Mouse (Mus musculus) liver, embryonic 15.5 days (tissue): Measurements from ENCODE around the gene Wdr72. TPM values are rescaled to one million over a fixed set of nuclear protein-coding genes. Genes with fewer than 3 reads are reported as not detected.

Experiments
- ATAC-seq: fragments of 200-750 bp; cut with Nextera tagmentation; 2 replicates; pipeline ENCODE4 v1.8.0; 2017; ENCODE audit warnings: moderate number of reproducible peaks, mild to moderate bottlenecking, moderate library complexity; ENCODE audit not compliant: insufficient read depth
- H3K27ac ChIP-seq: fragments of 300-500 bp; sonication (generic); replicated peaks from 2 replicates; pipeline ENCODE4 v1.5.1; 2015; ENCODE audit warnings: mild to moderate bottlenecking, inconsistent platforms
- H3K27me3 ChIP-seq: fragments of 300-500 bp; sonication (generic); 2 replicates; pipeline ENCODE4 v1.6.1; 2015; ENCODE audit warnings: mild to moderate bottlenecking, inconsistent platforms
- H3K36me3 ChIP-seq: fragments of 300-500 bp; sonication (generic); replicated peaks from 2 replicates; pipeline ENCODE4 v1.6.1; 2015; ENCODE audit warnings: moderate library complexity, mild to moderate bottlenecking, inconsistent platforms
- H3K4me1 ChIP-seq: fragments of 300-500 bp; sonication (generic); replicated peaks from 2 replicates; pipeline ENCODE4 v1.6.1; 2015; ENCODE audit warnings: inconsistent platforms
- H3K4me2 ChIP-seq: fragments of 300-500 bp; sonication (generic); 2 replicates; pipeline ENCODE4 v1.6.1; 2015; ENCODE audit warnings: moderate library complexity, mild to moderate bottlenecking, inconsistent platforms
- H3K4me3 ChIP-seq: fragments of 300-500 bp; sonication (generic); replicated peaks from 2 replicates; pipeline ENCODE4 v1.5.1; 2015; ENCODE audit warnings: mild to moderate bottlenecking, inconsistent platforms
- H3K9ac ChIP-seq: fragments of 300-500 bp; sonication (generic); 2 replicates; pipeline ENCODE4 v1.6.1; 2015; ENCODE audit warnings: moderate library complexity, mild to moderate bottlenecking, inconsistent platforms
- H3K9me3 ChIP-seq: fragments of 300-500 bp; sonication (generic); replicated peaks from 2 replicates; pipeline ENCODE4 v1.6.1; 2016; ENCODE audit warnings: inconsistent platforms
- WGBS: fragments of 180-500 bp; shearing (Covaris S2); methylation state at CpG from one replicate; pipeline ENCODE4 v1.1.7; 2015; ENCODE audit warnings: mixed read lengths; ENCODE audit not compliant: insufficient replicate concordance; 5-methylcytosine and 5-hydroxymethylcytosine counted together
- polyA plus RNA-seq: library from polyadenylated mRNA; unstranded; fragments of >200 nt; fragmentation: Nextera tagmentation; extraction: Ambion mirVana; gene quantifications from 2 replicates; pipeline ENCODE4 v1.2.1, GENCODE M21; 2015

Gene Wdr72
- not detected in 2 replicates for polyA plus RNA-seq

DNA sequence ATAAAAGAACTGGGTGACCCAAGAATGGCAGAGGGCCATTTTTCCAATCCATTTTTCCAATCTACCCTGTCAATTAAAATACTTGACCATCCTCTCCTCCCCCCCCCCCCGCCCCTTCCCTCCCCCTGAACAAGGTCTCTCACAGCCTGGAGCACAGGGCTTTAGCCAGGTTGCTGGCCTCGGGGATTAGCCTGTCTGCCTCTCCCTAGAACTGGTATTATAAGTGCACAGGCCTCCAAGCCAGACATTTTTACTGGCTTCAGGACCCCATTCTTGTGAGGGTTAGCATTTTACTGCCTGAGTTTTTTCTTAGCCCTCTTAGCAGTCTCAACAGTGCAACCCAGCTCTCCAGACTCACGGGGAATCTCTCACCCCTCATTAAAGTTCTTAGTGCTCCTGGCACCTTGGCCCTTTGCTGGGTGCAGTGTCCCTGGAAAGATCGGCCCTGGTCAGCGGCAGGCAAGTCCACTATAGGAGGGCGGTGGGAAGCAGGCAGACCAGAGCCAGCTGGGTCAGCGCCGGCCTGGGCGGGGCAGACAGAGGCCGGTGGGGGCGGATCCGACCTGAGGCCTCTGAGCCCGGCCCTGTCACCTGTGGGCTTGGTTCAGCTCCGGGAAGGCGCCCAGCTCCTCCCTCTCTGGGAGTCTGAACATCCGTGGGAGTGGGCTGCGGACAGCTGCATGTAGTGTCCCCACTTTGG is at the start of gene Wdr72:
Gene Wdr72 (plus strand): TSS at position 596 of the 700 bp plus-strand sequence.
- ATAC-seq, result no peak
- H3K4me2 ChIP-seq, result peak within 1 kb of the TSS; percentile 46
- peak within 1 kb of the TSS; percentile 36 for H3K4me3 ChIP-seq
- H3K36me3 ChIP-seq, result no peaks in the 10 kb centered on the region
- H3K4me1 ChIP-seq, result no peaks in the 10 kb centered on the region
- no peaks in the 10 kb centered on the region; the same call in 1 of the 2 replicates for H3K9me3 ChIP-seq
- H3K27ac ChIP-seq, result no peak within 1 kb of the TSS
- 10% methylated on average over 17 of the region's 17 CpGs for WGBS
- no peak within 1 kb of the TSS for H3K9ac ChIP-seq
- 0 out of 2 replicates have a peak, but pooled peaks cover 3% of the 10 kb centered on the region for H3K27me3 ChIP-seq

GRCm38 (mm10) chr9:74066278-74066677 is 43.9 kb upstream of the Wdr72 start:
- no peak overlapping the region for H3K27ac ChIP-seq
- H3K4me3 ChIP-seq, result no peak overlapping the region
- no peaks in the 10 kb centered on the region for H3K4me1 ChIP-seq
- no peak for ATAC-seq
- no peaks in the 10 kb centered on the region for H3K36me3 ChIP-seq
- WGBS, result 55% methylated on average over 3 of the region's 3 CpGs
- H3K27me3 ChIP-seq, result no peaks in the 10 kb centered on the region
- H3K4me2 ChIP-seq, result no peak overlapping the region
- no peaks in the 10 kb centered on the region for H3K9me3 ChIP-seq
- no peak overlapping the region for H3K9ac ChIP-seq

DNA sequence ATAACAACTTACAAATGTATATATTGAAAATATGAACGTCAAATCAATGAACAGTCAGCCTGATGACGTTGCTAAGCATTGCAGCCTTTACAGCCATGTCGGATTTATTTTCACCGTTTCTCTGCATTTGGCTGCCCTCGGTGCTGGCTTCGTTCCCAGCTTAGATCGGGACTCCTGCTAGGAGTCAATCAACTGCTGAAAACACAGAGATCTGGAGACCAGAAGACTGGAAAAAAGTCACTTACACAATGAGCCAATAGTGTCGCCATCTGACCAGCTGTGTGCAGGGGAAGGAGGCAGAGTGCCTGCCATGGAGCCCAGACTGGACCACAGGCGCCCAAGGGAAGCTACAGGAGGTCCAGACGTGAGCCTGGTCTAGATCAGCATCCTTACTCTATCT is 43.4 kb upstream of the Wdr72 start:
- no peaks in the 10 kb centered on the region for H3K36me3 ChIP-seq
- H3K4me1 ChIP-seq, result no peaks in the 10 kb centered on the region
- H3K27me3 ChIP-seq, result no peaks in the 10 kb centered on the region
- 59% methylated on average over 10 of the region's 10 CpGs for WGBS
- H3K4me3 ChIP-seq, result no peak overlapping the region
- no peaks in the 10 kb centered on the region for H3K9me3 ChIP-seq
- H3K4me2 ChIP-seq, result no peak overlapping the region
- ATAC-seq, result no peak
- H3K27ac ChIP-seq, result no peak overlapping the region
- no peak overlapping the region for H3K9ac ChIP-seq

GRCm38 (mm10) chr9:74075958-74076357 is 34.2 kb upstream of the Wdr72 start:
- Histone ChIP-seq H3K27ac (no peak overlapping the region), H3K27me3 (no peaks in the 10 kb centered on the region), H3K9me3 (no peaks in the 10 kb centered on the region), H3K36me3 (no peaks in the 10 kb centered on the region), H3K9ac (no peak overlapping the region), H3K4me3 (no peak overlapping the region), H3K4me1 (no peaks in the 10 kb centered on the region), H3K4me2 (no peak overlapping the region)
- WGBS, result 50% methylated on average over 2 of the region's 2 CpGs
- no peak for ATAC-seq

DNA sequence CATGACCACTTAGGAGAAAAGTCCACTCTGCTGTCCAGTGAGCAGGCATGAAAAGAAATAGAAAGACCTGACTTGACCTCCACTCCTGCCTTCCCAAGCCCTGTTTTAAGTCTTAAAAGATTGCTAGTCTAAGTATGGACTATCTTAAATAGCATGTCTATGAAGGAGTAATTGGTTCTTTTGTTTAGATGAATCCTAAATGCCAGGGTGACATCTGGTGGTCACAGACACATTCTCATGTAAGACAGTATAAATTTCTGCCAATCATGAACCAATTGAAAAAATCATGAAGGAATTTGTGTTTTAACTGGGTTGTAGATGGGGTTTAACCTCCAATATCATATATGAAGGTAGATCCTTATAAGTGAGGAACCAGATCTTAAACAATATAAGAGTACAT is 31.7 kb upstream of the Wdr72 start:
- no peak overlapping the region for H3K27ac ChIP-seq
- ATAC-seq, result no peak
- no peaks in the 10 kb centered on the region for H3K27me3 ChIP-seq
- no peak overlapping the region for H3K9ac ChIP-seq
- no peak overlapping the region for H3K4me3 ChIP-seq
- H3K4me1 ChIP-seq, result no peaks in the 10 kb centered on the region
- no peaks in the 10 kb centered on the region for H3K9me3 ChIP-seq
- H3K4me2 ChIP-seq, result no peak overlapping the region
- no peaks in the 10 kb centered on the region for H3K36me3 ChIP-seq

GRCm38 (mm10) chr9:74080241-74080640 is 29.9 kb upstream of the Wdr72 start:
- Histone ChIP-seq H3K27ac (no peak overlapping the region), H3K9me3 (no peaks in the 10 kb centered on the region), H3K4me2 (no peak overlapping the region), H3K4me1 (no peaks in the 10 kb centered on the region), H3K27me3 (no peaks in the 10 kb centered on the region), H3K9ac (no peak overlapping the region), H3K4me3 (no peak overlapping the region), H3K36me3 (no peaks in the 10 kb centered on the region)
- ATAC-seq, result no peak
- 26% methylated on average over 5 of the region's 5 CpGs for WGBS

GRCm38 (mm10) chr9:74101591-74101990 is 8.6 kb upstream of the Wdr72 start:
- Histone ChIP-seq H3K36me3 (no peaks in the 10 kb centered on the region), H3K4me2 (no peak overlapping the region), H3K4me3 (no peak overlapping the region), H3K27ac (no peak overlapping the region), H3K9me3 (no peaks in the 10 kb centered on the region; the same call in 1 of the 2 replicates), H3K27me3 (no peaks in the 10 kb centered on the region), H3K9ac (no peak overlapping the region), H3K4me1 (no peaks in the 10 kb centered on the region)
- ATAC-seq, result no peak

DNA sequence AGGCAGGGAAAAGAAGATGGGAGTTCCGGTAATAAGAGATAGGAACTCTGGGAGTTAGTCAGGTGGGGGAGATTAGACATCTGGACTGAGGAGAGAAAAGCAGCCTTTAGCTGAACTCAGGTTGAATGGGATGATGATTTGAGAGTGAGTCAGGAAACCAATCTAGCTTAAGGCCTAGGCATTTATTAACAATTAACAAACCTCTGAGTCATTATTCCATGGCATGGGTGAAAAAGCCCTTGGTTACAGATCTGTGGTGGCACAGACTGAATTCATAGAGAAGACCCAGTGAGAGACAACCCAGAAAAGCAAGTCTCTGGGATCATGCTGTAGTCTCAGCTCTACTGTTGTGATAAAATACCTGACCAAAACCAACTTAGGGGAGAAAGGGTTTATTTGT is 7.5 kb upstream of the Wdr72 start:
- ATAC-seq, result no peak
- WGBS, result 67% methylated on average over 1 of the region's 1 CpGs

GRCm38 (mm10) chr9:74110461-74110816 is 283 bp downstream of the Wdr72 start:
- Histone ChIP-seq H3K4me1 (no peaks in the 10 kb centered on the region), H3K27ac (no peak overlapping the region), H3K4me2 (peak overlapping the region; percentile 46), H3K27me3 (0 out of 2 replicates have a peak, but pooled peaks cover 3% of the 10 kb centered on the region), H3K9ac (no peak overlapping the region), H3K9me3 (no peaks in the 10 kb centered on the region; the same call in 1 of the 2 replicates), H3K4me3 (peak overlapping the region; percentile 36), H3K36me3 (no peaks in the 10 kb centered on the region)
- WGBS, result 7% methylated on average over 7 of the region's 7 CpGs
- no peak for ATAC-seq

More for the DNA sequence above, 7.5 kb upstream of the Wdr72 start:
- no peak overlapping the region for H3K9ac ChIP-seq
- no peak overlapping the region for H3K27ac ChIP-seq
- H3K4me2 ChIP-seq, result no peak overlapping the region
- H3K36me3 ChIP-seq, result no peaks in the 10 kb centered on the region
- H3K9me3 ChIP-seq, result no peaks in the 10 kb centered on the region; the same call in 1 of the 2 replicates
- H3K27me3 ChIP-seq, result no peaks in the 10 kb centered on the region
- H3K4me1 ChIP-seq, result no peaks in the 10 kb centered on the region
- no peak overlapping the region for H3K4me3 ChIP-seq

DNA sequence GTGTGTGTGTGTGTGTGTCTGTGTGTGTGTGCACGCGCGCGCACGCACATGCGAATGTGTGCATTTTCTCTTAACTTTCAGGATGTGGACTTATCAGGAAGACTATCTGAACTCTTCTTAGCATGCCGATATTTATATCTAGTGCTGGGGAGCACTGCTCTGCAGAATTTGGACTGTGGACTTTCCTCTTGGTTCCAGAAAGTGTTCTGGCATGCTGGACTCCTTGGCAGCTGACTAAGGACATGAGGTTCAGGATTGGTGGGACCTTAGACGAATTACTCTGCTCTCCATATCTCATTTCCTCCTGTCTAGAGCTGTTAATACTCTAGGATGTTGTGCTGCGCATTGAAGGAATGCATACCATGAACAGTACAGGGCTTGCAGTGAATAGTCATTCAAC is 2.4 kb downstream of the Wdr72 start:
- Histone ChIP-seq H3K4me2 (no peak overlapping the region), H3K9ac (no peak overlapping the region), H3K27me3 (0 out of 2 replicates have a peak, but pooled peaks cover 3% of the 10 kb centered on the region), H3K27ac (no peak overlapping the region), H3K4me1 (no peaks in the 10 kb centered on the region), H3K4me3 (no peak overlapping the region), H3K36me3 (no peaks in the 10 kb centered on the region), H3K9me3 (no peaks in the 10 kb centered on the region)
- ATAC-seq, result no peak
- 78% methylated on average over 9 of the region's 9 CpGs for WGBS

DNA sequence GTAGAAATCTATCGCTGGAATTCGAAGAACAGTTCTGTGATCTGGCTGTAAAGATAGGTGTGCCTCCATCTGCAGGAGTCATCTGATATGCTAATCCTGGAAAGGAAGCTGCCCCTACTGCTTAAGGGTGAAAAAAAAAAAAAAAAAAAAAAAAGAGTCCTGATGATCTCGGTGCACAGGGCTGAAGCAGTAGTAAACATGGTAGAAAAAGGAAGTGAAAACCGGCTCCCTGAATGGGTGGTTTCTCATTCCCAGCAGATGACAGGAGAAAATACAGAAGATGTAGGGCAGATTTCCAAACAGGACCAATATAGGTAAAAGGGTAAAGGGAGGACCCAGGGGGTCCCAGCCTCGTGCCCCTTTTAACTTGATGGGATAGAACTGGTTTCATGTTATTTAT is 16.1 kb downstream of the Wdr72 start:
- H3K4me2 ChIP-seq, result no peak overlapping the region
- no peaks in the 10 kb centered on the region for H3K9me3 ChIP-seq
- no peaks in the 10 kb centered on the region for H3K4me1 ChIP-seq
- no peak overlapping the region for H3K27ac ChIP-seq
- no peak overlapping the region for H3K9ac ChIP-seq
- H3K36me3 ChIP-seq, result no peaks in the 10 kb centered on the region
- no peaks in the 10 kb centered on the region for H3K27me3 ChIP-seq
- no peak overlapping the region for H3K4me3 ChIP-seq
- WGBS, result 26% methylated on average over 5 of the region's 5 CpGs
- ATAC-seq, result no peak

DNA sequence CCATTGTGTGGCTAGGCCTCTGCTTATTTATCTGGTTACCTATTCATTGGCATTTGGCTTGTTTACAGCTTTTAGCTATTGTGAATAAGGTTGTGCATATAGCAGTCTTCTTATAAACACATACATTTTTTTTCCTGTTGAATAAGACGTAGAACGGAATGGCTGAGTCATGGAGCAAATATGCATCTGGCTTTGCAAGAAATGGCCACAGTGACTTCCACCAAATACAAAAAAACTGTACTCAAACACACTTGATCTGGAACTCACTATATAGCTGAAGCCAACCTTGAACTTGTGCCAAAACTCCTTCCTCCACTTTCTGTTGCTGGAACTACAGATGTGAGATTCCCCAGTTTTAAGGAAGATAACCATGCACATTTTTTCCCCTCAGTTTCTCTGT is 23.9 kb downstream of the Wdr72 start:
- no peaks in the 10 kb centered on the region for H3K4me1 ChIP-seq
- H3K36me3 ChIP-seq, result no peaks in the 10 kb centered on the region
- ATAC-seq, result no peak
- H3K4me2 ChIP-seq, result no peak overlapping the region
- H3K27ac ChIP-seq, result no peak overlapping the region
- no peaks in the 10 kb centered on the region for H3K9me3 ChIP-seq
- no peak overlapping the region for H3K9ac ChIP-seq
- H3K4me3 ChIP-seq, result no peak overlapping the region
- H3K27me3 ChIP-seq, result no peaks in the 10 kb centered on the region
- 60% methylated on average over 2 of the region's 2 CpGs for WGBS
